Comparison of ENCODE assay signal across 24 mouse cellular contexts in genomic region chr5:53607230-53607996, GRCm38 (mm10).
DNase-seq lines count a peak whose midpoint lies in the region; ATAC-seq and TF ChIP-seq lines count a peak whose summit lies in the region.
"Had no signal": no experiment of that assay in that cellular context is flagged by ENCODE, and none has a peak within 500 bp of the region (broad histone marks: within the 10 kb centered on the region; RNA-seq: fewer than 3 reads in every experiment).

No protein-coding gene starts in this region.

- no peak overlapping the region for H3ac ChIP-seq in myocyte (ENCODE audit: control insufficient read depth, insufficient read length)

- H3K36me3 ChIP-seq in heart, embryonic 14.5 days (ENCODE audit: control insufficient read depth, insufficient read depth, low read length) = no peaks in the 10 kb centered on the region
- no peaks in the 10 kb centered on the region for H3K36me3 ChIP-seq in heart, embryonic 11.5 days (ENCODE audit: control insufficient read depth, insufficient read depth, low read length)
- H3K36me3 ChIP-seq in myocyte (ENCODE audit: control insufficient read depth, insufficient read depth) = no peaks in the 10 kb centered on the region
- H3K36me3 ChIP-seq: embryonic facial prominence, embryonic 13.5 days; heart, embryonic 15.5 days; hindbrain, embryonic 13.5 days had no signal

- H3K4me3 ChIP-seq in heart, embryonic 14.5 days (ENCODE audit: control insufficient read depth in 1 of 2, insufficient read depth in 1 of 2, low read depth in 1 of 2, low read length in 2 of 2) = no peak overlapping the region
- H3K4me3 ChIP-seq in heart, embryonic 11.5 days (ENCODE audit: low read depth, low read length) = no peak overlapping the region
- no peak overlapping the region for H3K4me3 ChIP-seq in myocyte
- H3K4me3 ChIP-seq: embryonic facial prominence, embryonic 13.5 days; forebrain, embryonic 10.5 days; heart, embryonic 15.5 days; hindbrain, embryonic 13.5 days had no signal

- 58% methylated on average over 9 of the region's 9 CpGs for WGBS in heart, embryonic 14.5 days
- 82% methylated on average over 9 of the region's 9 CpGs for WGBS in heart, embryonic 11.5 days (ENCODE audit: insufficient replicate concordance)

- ATAC-seq in heart, embryonic 14.5 days (ENCODE audit: insufficient number of reproducible peaks, insufficient read depth, low FRiP score, low read depth) = no peak
- no peak for ATAC-seq in heart, embryonic 11.5 days (replicated peaks; ENCODE audit: insufficient number of reproducible peaks, low FRiP score, low TSS enrichment)
- ATAC-seq: activated CD4-positive, CD25-positive, alpha-beta regulatory T cell, adult 4 months; forebrain, embryonic 14.5 days; hindbrain, postnatal 0 days had no signal

- peak overlapping the region; percentile 8; the same call in 1 of the 2 replicates for H3K4me2 ChIP-seq in heart, embryonic 14.5 days (ENCODE audit: low read length)
- H3K4me2 ChIP-seq in heart, embryonic 11.5 days = no peak overlapping the region
- peak overlapping the region; percentile 7 for H3K4me2 ChIP-seq in myocyte (ENCODE audit: low read depth)
- H3K4me2 ChIP-seq: embryonic facial prominence, embryonic 13.5 days; heart, embryonic 15.5 days; hindbrain, embryonic 13.5 days had no signal

- H3K4me1 ChIP-seq in heart, embryonic 14.5 days (ENCODE audit: control insufficient read depth in 2 of 2, insufficient read depth in 2 of 2, low read length in 2 of 2) = peaks cover 0 to 6% of the 10 kb centered on the region in 2 experiments; a peak in 1 of 4 replicates
- H3K4me1 ChIP-seq in heart, embryonic 11.5 days (ENCODE audit: control insufficient read depth, insufficient read depth, low read length) = 0 out of 2 replicates have a peak, but pooled peaks cover 2% of the 10 kb centered on the region

- DNase-seq in right cerebral cortex, adult 18-20 months = peak; percentile 32
- no peak for DNase-seq in right cerebral cortex, postnatal 14 days
- peak; percentile 49 for DNase-seq in brain, adult 2 months (ENCODE audit: low read depth, low spot score)
- no peak for DNase-seq in retina, postnatal 1 day
- DNase-seq in cerebellum, postnatal 36 days = no peak
- DNase-seq: adrenal gland, adult 2 months; adrenal gland, postnatal 25 days; cerebellum, adult 2 months; cerebellum, postnatal 10 days; gastrocnemius, postnatal 14 days; heart, adult 11 months; heart, postnatal 14 days; kidney, adult 11 months had no signal

- H3K27me3 ChIP-seq in heart, embryonic 14.5 days (ENCODE audit: control insufficient read depth, insufficient read depth, low read length) = no peaks in the 10 kb centered on the region
- no peaks in the 10 kb centered on the region for H3K27me3 ChIP-seq in heart, embryonic 11.5 days (ENCODE audit: control insufficient read depth, insufficient read depth, low read length)
- no peaks in the 10 kb centered on the region for H3K27me3 ChIP-seq in myocyte (ENCODE audit: control insufficient read depth, insufficient read depth, insufficient read length)
- H3K27me3 ChIP-seq: embryonic facial prominence, embryonic 13.5 days; heart, embryonic 15.5 days; hindbrain, embryonic 13.5 days had no signal

- H3K27ac ChIP-seq in heart, embryonic 14.5 days (replicated peaks in 1 of 2; ENCODE audit: control insufficient read depth in 1 of 2, insufficient read depth in 1 of 2, low read depth in 2 of 2, low read length in 2 of 2) = 0 out of 4 replicates have a peak overlapping the region, but pooled peaks of 1 of the 2 experiments have one; percentile 19
- H3K27ac ChIP-seq in heart, embryonic 11.5 days (ENCODE audit: low read depth, low read length) = no peak overlapping the region
- H3K27ac ChIP-seq: embryonic facial prominence, embryonic 13.5 days; forebrain, embryonic 10.5 days; heart, embryonic 15.5 days; hindbrain, embryonic 13.5 days; hindbrain, postnatal 0 days had no signal

- no peak overlapping the region for H3K9ac ChIP-seq in heart, embryonic 14.5 days (ENCODE audit: low read length)
- no peak overlapping the region for H3K9ac ChIP-seq in heart, embryonic 11.5 days (ENCODE audit: low read depth, low read length)
- H3K9ac ChIP-seq: embryonic facial prominence, embryonic 13.5 days; heart, embryonic 15.5 days; hindbrain, embryonic 13.5 days had no signal

- H3K79me2 ChIP-seq in myocyte (ENCODE audit: control insufficient read depth, insufficient read depth) = peaks cover 100% of the 10 kb centered on the region

- H3K9me3 ChIP-seq in heart, embryonic 14.5 days (ENCODE audit: control insufficient read depth, low read length) = no peaks in the 10 kb centered on the region
- no peaks in the 10 kb centered on the region for H3K9me3 ChIP-seq in heart, embryonic 11.5 days (replicated peaks; ENCODE audit: control insufficient read depth, low read length)
- H3K9me3 ChIP-seq: embryonic facial prominence, embryonic 13.5 days; forebrain, embryonic 10.5 days; G1E; heart, embryonic 15.5 days; hindbrain, embryonic 13.5 days had no signal

- TF ChIP-seq POLR2A in myocyte (IDR thresholded peaks at IDR 0.05; ENCODE audit: insufficient read length, low read depth) = no peak

TF ChIP-seq in myocyte, 11 proteins besides CTCF, POLR2A, EP300 and RAD21:
- no peak for TF ChIP-seq CEBPB (IDR thresholded peaks at IDR 0.05; ENCODE audit: insufficient read depth, poor library complexity, severe bottlenecking)
- no peak for TF ChIP-seq REST (IDR thresholded peaks at IDR 0.05; ENCODE audit: insufficient read depth, insufficient read length)
- no peak for TF ChIP-seq USF1 (IDR thresholded peaks at IDR 0.05; ENCODE audit: low read depth)
- no peak for TF ChIP-seq MAX (IDR thresholded peaks at IDR 0.05; ENCODE audit: low read depth)
- no peak for TF ChIP-seq SRF (IDR thresholded peaks at IDR 0.05; ENCODE audit: control insufficient read depth, insufficient read length, low read depth)
- no peak for TF ChIP-seq TCF3 (IDR thresholded peaks at IDR 0.05; ENCODE audit: insufficient read length, low read depth)
- no peak for TF ChIP-seq POLR2AphosphoS2 (IDR thresholded peaks at IDR 0.05; ENCODE audit: insufficient read length, low read depth)

Comparison
In these comparisons a context has a peak if more than half of its experiments do, and no peak if none do; other contexts are left out.
1. DNase-seq: peak in right cerebral cortex, adult 18-20 months (single experiment) and brain, adult 2 months (single experiment); none in right cerebral cortex, postnatal 14 days (single experiment), retina, postnatal 1 day (single experiment) and cerebellum, postnatal 36 days (0 of 2).